Mouse (Mus musculus): Measurements from ENCODE around the gene Cd1d1. TPM values are rescaled to one million over a fixed set of nuclear protein-coding genes. Genes with fewer than 3 reads are reported as not detected.

Gene Cd1d1
- polyA plus RNA-seq, 1 experiment from 2014 or later: 42.1 TPM

DNA sequence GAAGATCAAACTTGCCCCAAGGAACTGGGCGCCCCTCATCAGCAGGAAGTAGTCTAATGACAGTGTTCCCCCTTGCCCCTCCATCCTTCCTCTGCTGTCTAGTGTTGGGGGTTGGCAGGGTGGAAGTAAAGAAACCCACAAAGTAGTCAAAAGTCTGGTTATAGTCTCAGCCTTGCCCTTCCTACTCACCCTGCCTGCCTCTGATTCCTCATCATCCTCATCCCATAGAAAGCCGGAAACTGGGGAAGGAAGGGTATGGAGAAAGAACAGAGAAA is 37.9 kb downstream of the Cd1d1 start:
- 89% methylated on average over 2 of the region's 2 CpGs for WGBS
- no peak for ATAC-seq (ENCODE audit: insufficient number of reproducible peaks, insufficient read depth, low FRiP score, low TSS enrichment, low read depth)
- H3K27me3 ChIP-seq: no peaks in the 10 kb centered on the region
- no peak overlapping the region for H3K27ac ChIP-seq
- no peaks in the 10 kb centered on the region for H3K36me3 ChIP-seq
- H3K4me2 ChIP-seq: no peak overlapping the region
- no peak overlapping the region for H3K9ac ChIP-seq (replicated peaks)
- H3K9me3 ChIP-seq: no peaks in the 10 kb centered on the region
- H3K4me1 ChIP-seq (replicated peaks): no peaks in the 10 kb centered on the region
- H3K4me3 ChIP-seq (replicated peaks): no peak overlapping the region

DNA sequence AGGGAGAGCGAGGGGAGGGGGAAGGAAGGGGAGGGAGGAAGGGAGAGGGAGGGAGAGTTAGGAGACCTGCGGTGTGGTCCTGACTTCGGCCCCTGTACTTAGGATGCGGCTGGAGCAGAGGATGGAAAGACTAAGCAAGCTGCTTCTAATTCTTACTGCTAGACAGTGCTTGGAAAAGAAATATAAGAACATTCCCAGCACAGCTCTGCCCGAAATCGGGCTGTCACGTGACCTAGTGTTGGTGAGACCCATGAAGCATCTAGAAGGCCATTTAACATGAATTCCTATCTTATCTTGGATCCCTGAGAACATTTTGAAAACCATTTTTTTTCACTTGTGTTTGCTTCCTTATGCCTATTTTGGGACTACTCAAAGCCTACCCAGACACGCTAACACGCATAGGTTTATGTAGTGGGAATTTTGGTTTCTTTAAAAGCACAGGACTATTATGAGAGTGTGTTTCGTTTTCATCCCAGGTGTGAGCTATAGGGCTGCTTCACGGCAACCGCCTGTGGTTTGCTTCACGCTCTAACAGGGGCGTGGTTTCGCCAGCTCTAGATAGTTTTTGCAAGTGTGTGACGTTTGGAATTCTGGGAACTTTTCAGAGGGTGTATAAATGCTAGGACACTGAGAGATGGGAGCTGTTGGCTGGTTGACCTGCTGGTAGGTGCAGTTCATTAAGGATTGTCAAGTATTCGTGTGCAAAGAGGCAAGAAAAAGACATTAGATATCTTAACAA is 38.4 kb downstream of the Cd1d1 start:
- no peak overlapping the region for H3K4me2 ChIP-seq
- H3K9ac ChIP-seq (replicated peaks): no peak overlapping the region
- H3K9me3 ChIP-seq: no peaks in the 10 kb centered on the region
- 86% methylated on average over 17 of the region's 17 CpGs for WGBS
- H3K27me3 ChIP-seq: no peaks in the 10 kb centered on the region
- no peak overlapping the region for H3K27ac ChIP-seq
- H3K4me3 ChIP-seq (replicated peaks): no peak overlapping the region
- H3K36me3 ChIP-seq: no peaks in the 10 kb centered on the region
- H3K4me1 ChIP-seq (replicated peaks): no peaks in the 10 kb centered on the region
- no peak for ATAC-seq (ENCODE audit: insufficient number of reproducible peaks, insufficient read depth, low FRiP score, low TSS enrichment, low read depth)

DNA sequence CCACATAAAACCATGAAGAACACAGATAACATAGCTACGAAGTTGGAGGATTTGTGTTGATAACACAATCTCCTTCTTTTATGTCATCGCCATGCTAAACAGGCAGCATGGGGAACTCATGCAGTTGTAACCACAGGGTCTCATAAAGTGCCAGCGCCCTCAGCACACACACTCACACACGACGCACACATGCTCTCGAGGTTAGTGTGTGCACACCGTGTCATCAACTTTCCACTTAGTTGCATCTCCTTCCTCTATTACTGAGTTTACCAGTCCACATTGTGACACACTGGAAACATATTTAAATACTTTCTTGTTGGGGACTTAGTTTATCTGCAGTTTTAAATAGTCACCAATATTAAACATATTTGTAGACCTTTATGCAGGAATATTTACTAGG is 40.2 kb downstream of the Cd1d1 start:
- Histone ChIP-seq H3K4me1 (replicated peaks) (no peaks in the 10 kb centered on the region), H3K9ac (replicated peaks) (no peak overlapping the region), H3K4me2 (no peak overlapping the region), H3K27ac (no peak overlapping the region), H3K4me3 (replicated peaks) (no peak overlapping the region), H3K9me3 (no peaks in the 10 kb centered on the region), H3K36me3 (no peaks in the 10 kb centered on the region), H3K27me3 (no peaks in the 10 kb centered on the region)
- no peak for ATAC-seq (ENCODE audit: insufficient number of reproducible peaks, insufficient read depth, low FRiP score, low TSS enrichment, low read depth)
- 90% methylated on average over 7 of the region's 7 CpGs for WGBS

DNA sequence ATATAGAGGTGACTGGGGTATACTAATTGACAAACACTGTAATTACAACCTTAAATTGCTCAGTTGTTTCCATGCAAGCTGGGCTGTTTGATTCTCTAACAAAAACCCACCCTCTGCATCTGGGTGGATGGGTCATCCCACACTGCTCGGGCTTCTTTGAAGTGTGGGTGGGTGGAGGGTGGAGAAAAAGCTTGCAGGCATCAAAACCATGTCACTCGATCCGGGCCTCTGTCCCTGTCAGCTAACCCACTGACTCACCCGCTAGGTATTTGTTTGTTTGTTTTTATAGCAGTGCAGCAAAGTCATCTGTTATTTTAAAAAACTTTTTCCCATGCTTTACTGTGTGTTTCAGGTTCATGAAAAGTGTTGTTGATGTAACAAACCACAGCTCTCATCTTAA is 43.9 kb downstream of the Cd1d1 start:
- no peaks in the 10 kb centered on the region for H3K36me3 ChIP-seq
- H3K9me3 ChIP-seq: peaks cover 8% of the 10 kb centered on the region
- no peak overlapping the region for H3K27ac ChIP-seq
- H3K9ac ChIP-seq (replicated peaks): no peak overlapping the region
- no peak for ATAC-seq (ENCODE audit: insufficient number of reproducible peaks, insufficient read depth, low FRiP score, low TSS enrichment, low read depth)
- H3K4me2 ChIP-seq: no peak overlapping the region
- WGBS: 8% methylated on average over 4 of the region's 4 CpGs
- H3K27me3 ChIP-seq: no peaks in the 10 kb centered on the region
- no peak overlapping the region for H3K4me3 ChIP-seq (replicated peaks)
- H3K4me1 ChIP-seq (replicated peaks): no peaks in the 10 kb centered on the region

DNA sequence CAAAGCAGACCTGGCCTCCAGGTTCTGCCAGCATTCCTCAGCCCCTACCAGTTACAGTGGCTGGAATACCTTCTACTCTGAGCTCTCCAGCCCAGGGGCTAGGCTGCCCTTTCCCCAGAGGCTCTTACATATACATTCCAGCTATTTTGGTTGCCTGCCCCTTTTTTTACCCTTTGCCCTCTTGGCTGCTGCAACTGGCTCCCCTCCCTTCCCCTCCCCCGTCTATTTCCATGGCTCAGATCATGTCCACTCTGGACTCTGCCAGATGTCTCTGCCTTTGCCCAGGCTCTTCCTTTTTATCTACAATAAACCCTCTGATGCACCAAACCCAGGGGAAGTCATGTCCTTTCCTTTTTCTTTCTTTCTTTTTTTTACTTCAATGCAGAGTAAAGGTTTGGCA is 44.7 kb downstream of the Cd1d1 start:
- H3K9ac ChIP-seq (replicated peaks): no peak overlapping the region
- H3K27ac ChIP-seq: no peak overlapping the region
- no peak overlapping the region for H3K4me2 ChIP-seq
- no peaks in the 10 kb centered on the region for H3K36me3 ChIP-seq
- WGBS: 40% methylated on average over 1 of the region's 1 CpGs
- no peaks in the 10 kb centered on the region for H3K4me1 ChIP-seq (replicated peaks)
- H3K9me3 ChIP-seq: peaks cover 8% of the 10 kb centered on the region
- no peak overlapping the region for H3K4me3 ChIP-seq (replicated peaks)
- H3K27me3 ChIP-seq: no peaks in the 10 kb centered on the region
- no peak for ATAC-seq (ENCODE audit: insufficient number of reproducible peaks, insufficient read depth, low FRiP score, low TSS enrichment, low read depth)

DNA sequence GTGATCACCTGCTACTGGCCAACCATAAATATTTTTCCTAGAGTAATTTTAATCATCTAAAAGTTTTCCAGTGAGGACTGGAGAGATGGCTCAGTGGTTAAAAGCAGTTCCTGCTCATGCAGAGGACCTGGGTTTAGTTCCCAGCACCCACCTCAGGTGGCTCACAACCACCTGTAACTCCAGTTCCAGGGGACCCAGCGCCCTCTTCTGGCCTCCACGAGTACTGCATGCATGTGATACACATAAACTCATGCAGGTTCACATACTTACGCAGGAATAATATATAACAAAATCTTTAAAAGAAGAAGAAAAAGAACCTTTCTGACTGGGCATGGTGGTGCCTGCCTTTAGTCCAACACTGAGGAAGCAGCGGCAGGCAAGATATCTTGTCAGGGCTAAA is 45.4 kb downstream of the Cd1d1 start:
- Histone ChIP-seq H3K9ac (replicated peaks) (no peak overlapping the region), H3K36me3 (no peaks in the 10 kb centered on the region), H3K27me3 (no peaks in the 10 kb centered on the region), H3K4me1 (replicated peaks) (no peaks in the 10 kb centered on the region), H3K4me2 (no peak overlapping the region), H3K9me3 (peaks cover 8% of the 10 kb centered on the region), H3K27ac (no peak overlapping the region), H3K4me3 (replicated peaks) (no peak overlapping the region)
- ATAC-seq (ENCODE audit: insufficient number of reproducible peaks, insufficient read depth, low FRiP score, low TSS enrichment, low read depth): no peak
- WGBS: 84% methylated on average over 4 of the region's 4 CpGs

DNA sequence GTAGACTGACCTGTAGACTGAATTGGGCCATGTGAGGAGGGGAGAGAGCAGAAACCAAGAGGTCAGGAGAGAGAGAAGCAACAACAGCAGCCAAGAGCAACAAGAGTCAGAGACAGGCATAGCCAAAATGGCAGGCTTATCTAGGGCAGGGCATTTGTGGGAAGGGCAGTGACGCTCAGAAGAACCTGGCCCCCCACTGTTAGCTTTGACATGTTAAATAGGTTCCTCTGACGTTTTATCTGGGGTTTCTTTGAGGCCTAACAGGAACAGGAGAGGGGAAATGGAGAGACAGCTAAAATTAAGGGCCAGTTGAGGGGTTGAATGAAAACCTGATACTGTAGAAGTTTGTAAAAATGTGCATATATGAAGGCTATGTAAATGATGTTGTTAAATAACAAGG is 48.6 kb downstream of the Cd1d1 start:
- ATAC-seq (ENCODE audit: insufficient number of reproducible peaks, insufficient read depth, low FRiP score, low TSS enrichment, low read depth): no peak
- H3K36me3 ChIP-seq: no peaks in the 10 kb centered on the region
- H3K27me3 ChIP-seq: no peaks in the 10 kb centered on the region
- no peak overlapping the region for H3K4me3 ChIP-seq (replicated peaks)
- WGBS: 44% methylated on average over 2 of the region's 2 CpGs
- peaks cover 8% of the 10 kb centered on the region for H3K9me3 ChIP-seq
- H3K27ac ChIP-seq: no peak overlapping the region
- no peak overlapping the region for H3K9ac ChIP-seq (replicated peaks)
- H3K4me2 ChIP-seq: no peak overlapping the region
- no peaks in the 10 kb centered on the region for H3K4me1 ChIP-seq (replicated peaks)

Other genes with a start within 250 kb of the Cd1d1 start
- gene Dclk2, start 78.6 kb downstream of the Cd1d1 start, polyA plus RNA-seq (2016; fragmentation: Nextera tagmentation; extraction: Ambion mirVana): 5.7 and 5.9 TPM in 2 replicates
- 17.5 and 22.1 TPM in 2 replicates for gene Kirrel, start 175.3 kb upstream of the Cd1d1 start, polyA plus RNA-seq (2016; fragmentation: Nextera tagmentation; extraction: Ambion mirVana)